Mouse (Mus musculus) heart, embryonic 11.5 days (tissue): ENCODE data around the gene Rcor2. TPM values are rescaled to one million over a fixed set of nuclear protein-coding genes. Genes with fewer than 3 reads are reported as not detected.

ENCODE experiments used
- ATAC-seq: fragments of 200-750 bp; cut with Nextera tagmentation; replicated peaks from 2 replicates; pipeline ENCODE4 v1.8.0; 2017; ENCODE audit warnings: moderate library complexity; ENCODE audit not compliant: insufficient number of reproducible peaks, low FRiP score, low TSS enrichment
- H3K27ac ChIP-seq: fragments of 300-500 bp; sonication (generic); 2 replicates; pipeline ENCODE4 v1.5.1; 2014; ENCODE audit warnings: mild to moderate bottlenecking, low read depth, low read length
- H3K27me3 ChIP-seq: fragments of 300-500 bp; sonication (generic); 2 replicates; pipeline ENCODE4 v1.6.1; 2014; ENCODE audit warnings: mild to moderate bottlenecking, low read length, mixed read lengths; ENCODE audit not compliant: control insufficient read depth, insufficient read depth
- H3K36me3 ChIP-seq: fragments of 300-500 bp; sonication (generic); 2 replicates; pipeline ENCODE4 v1.6.1; 2014; ENCODE audit warnings: mild to moderate bottlenecking, low read length, moderate library complexity, mixed read lengths; ENCODE audit not compliant: control insufficient read depth, insufficient read depth
- H3K4me1 ChIP-seq: fragments of 300-500 bp; sonication (generic); 2 replicates; pipeline ENCODE4 v1.6.1; 2014; ENCODE audit warnings: low read length; ENCODE audit not compliant: control insufficient read depth, insufficient read depth
- H3K4me2 ChIP-seq: fragments of 300-500 bp; sonication (generic); 2 replicates; pipeline ENCODE4 v1.6.1; 2014; ENCODE audit warnings: mild to moderate bottlenecking, moderate library complexity
- H3K4me3 ChIP-seq: fragments of 300-500 bp; sonication (generic); 2 replicates; pipeline ENCODE4 v1.5.1; 2014; ENCODE audit warnings: low read depth, low read length
- H3K9ac ChIP-seq: fragments of 300-500 bp; sonication (generic); 2 replicates; pipeline ENCODE4 v1.6.1; 2014; ENCODE audit warnings: mild to moderate bottlenecking, low read depth, low read length, moderate library complexity
- H3K9me3 ChIP-seq: fragments of 300-500 bp; sonication (generic); replicated peaks from 2 replicates; pipeline ENCODE4 v1.6.1; 2016; ENCODE audit warnings: low read length; ENCODE audit not compliant: control insufficient read depth
- WGBS: fragments of 180-500 bp; shearing (Covaris S2); extraction: QIAGEN DNeasy Blood & Tissue Kit; methylation state at CpG from one replicate; pipeline ENCODE4 v1.1.7; 2014; ENCODE audit not compliant: insufficient replicate concordance; 5-methylcytosine and 5-hydroxymethylcytosine counted together
- polyA plus RNA-seq: library from polyadenylated mRNA; unstranded; fragments of >200 nt; fragmentation: Nextera tagmentation; extraction: Ambion mirVana; gene quantifications from 2 replicates; pipeline ENCODE4 v1.2.1, GENCODE M21; 2014

Rcor2 gene
- polyA plus RNA-seq, 1 experiment from 2014 or later: 9.5 TPM

DNA sequence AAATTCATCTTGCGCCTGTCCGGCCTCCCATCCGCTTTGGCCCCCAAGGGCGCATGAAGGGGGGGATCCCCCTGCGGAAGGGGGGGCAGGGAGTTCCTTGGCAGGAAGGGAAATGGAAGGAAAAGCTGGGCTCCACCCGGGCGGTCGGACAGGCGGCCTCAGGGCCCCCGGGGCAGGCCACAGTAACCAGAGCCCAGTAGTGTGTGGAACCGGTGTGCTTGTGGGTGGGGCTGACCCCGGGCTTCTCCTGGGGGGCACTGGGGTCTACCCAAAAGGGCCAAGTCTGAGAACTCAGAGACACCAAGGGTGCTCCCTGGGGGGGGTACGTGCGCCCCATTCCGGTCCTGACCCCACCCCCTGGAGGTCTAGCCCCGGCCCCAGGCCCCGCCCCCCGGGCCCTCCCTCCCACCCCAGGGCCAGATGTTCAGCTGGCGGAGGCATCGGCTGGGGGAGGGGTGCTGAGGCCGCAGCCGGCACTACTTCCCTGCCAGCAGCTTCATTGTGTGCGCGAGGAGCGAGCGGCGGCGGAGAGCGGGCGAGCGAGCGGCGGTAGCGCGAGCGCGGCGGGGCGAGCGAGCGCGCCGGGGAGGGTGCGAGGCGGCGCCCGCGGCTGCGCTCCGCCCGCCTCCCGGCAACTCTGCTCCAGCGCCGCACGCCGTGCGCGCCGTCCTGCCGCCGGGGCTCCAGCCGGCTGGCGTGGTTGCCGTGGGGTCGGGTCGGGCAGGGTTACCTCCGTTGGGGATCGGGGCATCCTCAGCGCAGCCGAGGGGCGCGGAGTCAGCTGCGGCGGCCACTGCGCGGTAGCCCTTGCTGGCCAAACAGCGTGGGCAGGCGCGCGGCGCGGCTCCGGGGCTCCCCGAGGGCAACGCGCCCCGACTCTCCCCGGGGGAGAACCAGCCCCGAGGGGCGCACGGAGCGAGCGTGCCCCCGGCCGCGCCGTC, 926 bp downstream of the Rcor2 start:
- H3K4me2 ChIP-seq: peak overlapping the region; percentile 91
- H3K4me1 ChIP-seq: peaks cover 46% of the 10 kb centered on the region
- H3K27ac ChIP-seq: peak overlapping the region; percentile 92
- H3K27me3 ChIP-seq: no peaks in the 10 kb centered on the region
- peaks cover 19% of the 10 kb centered on the region for H3K36me3 ChIP-seq
- ATAC-seq: peak; percentile 57
- peak overlapping the region; percentile 82 for H3K4me3 ChIP-seq
- under 1% methylated on average over 43 of the region's 97 CpGs for WGBS
- peak overlapping the region; percentile 93 for H3K9ac ChIP-seq
- no peaks in the 10 kb centered on the region for H3K9me3 ChIP-seq

- Histone ChIP-seq H3K4me3 (peak overlapping the region; percentile 82), H3K9me3 (no peaks in the 10 kb centered on the region), H3K4me1 (peaks cover 46% of the 10 kb centered on the region), H3K36me3 (peaks cover 25% of the 10 kb centered on the region), H3K27ac (peak overlapping the region; percentile 92), H3K27me3 (no peaks in the 10 kb centered on the region), H3K9ac (peak overlapping the region; percentile 93), H3K4me2 (peak overlapping the region; percentile 91)
- no peak for ATAC-seq
- WGBS: 0% methylated on average over 30 of the region's 30 CpGs
These were observed 1.6 kb downstream of the Rcor2 start for GRCm38 (mm10) chr19:7268722-7269090.

DNA sequence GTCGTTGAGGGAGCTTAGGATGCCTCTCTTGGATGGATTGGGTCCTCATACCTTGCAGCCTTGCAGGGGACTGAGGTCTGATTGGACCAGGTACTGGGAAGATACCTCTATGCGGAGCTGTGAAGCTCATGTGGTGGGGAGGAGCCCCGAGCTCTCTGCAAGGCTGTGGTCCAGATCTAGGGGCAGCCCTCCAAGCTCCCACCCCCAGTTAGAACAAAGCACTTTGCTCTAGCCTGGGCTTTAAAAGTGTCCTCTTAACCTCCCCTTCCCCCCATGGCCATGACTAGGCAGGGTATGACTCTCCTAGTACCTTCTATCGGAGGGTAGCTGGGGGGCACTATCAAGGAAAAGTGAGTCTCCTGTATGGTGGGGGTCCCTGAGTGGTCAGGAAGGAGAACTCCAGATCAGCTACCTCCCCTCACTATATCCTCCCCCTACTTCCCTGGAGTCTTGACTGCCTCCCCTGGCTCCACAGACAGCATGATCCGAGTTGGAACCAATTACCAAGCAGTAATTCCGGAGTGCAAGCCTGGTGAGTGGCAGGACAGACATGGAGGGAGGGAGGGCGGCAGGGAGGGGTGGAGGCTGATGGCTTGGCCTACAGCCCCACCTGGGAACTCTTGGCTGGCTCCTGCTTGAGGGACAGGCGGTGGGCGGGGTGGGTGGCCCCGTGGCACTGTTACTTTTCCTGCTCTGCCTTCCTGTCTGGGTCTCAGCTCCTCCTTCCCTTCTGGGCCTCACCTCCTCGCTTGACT, 2.3 kb downstream of the Rcor2 start:
- ATAC-seq: no peak
- H3K27me3 ChIP-seq: no peaks in the 10 kb centered on the region
- peak overlapping the region; percentile 93 for H3K9ac ChIP-seq
- H3K36me3 ChIP-seq: peaks cover 29% of the 10 kb centered on the region
- peak overlapping the region; percentile 82 for H3K4me3 ChIP-seq
- H3K4me2 ChIP-seq: peak overlapping the region; percentile 91
- no peak overlapping the region for H3K27ac ChIP-seq
- WGBS: 11% methylated on average over 10 of the region's 11 CpGs
- H3K9me3 ChIP-seq: no peaks in the 10 kb centered on the region
- peaks cover 48% of the 10 kb centered on the region for H3K4me1 ChIP-seq

- H3K4me3 ChIP-seq: no peak overlapping the region
- no peaks in the 10 kb centered on the region for H3K9me3 ChIP-seq
- no peak for ATAC-seq
- H3K36me3 ChIP-seq: peaks cover 45% of the 10 kb centered on the region
- no peaks in the 10 kb centered on the region for H3K27me3 ChIP-seq
- no peak overlapping the region for H3K27ac ChIP-seq
- WGBS: 94% methylated on average over 4 of the region's 4 CpGs
- no peak overlapping the region for H3K9ac ChIP-seq
- peaks cover 24% of the 10 kb centered on the region for H3K4me1 ChIP-seq
- no peak overlapping the region for H3K4me2 ChIP-seq
These were observed 6.4 kb downstream of the Rcor2 start for GRCm38 (mm10) chr19:7273486-7273885.

GRCm38 (mm10) chr19:7274326-7274990, 7.3 kb downstream of the Rcor2 start:
- 85% methylated on average over 13 of the region's 13 CpGs for WGBS
- no peak overlapping the region for H3K4me3 ChIP-seq
- peaks cover 45% of the 10 kb centered on the region for H3K36me3 ChIP-seq
- H3K27me3 ChIP-seq: no peaks in the 10 kb centered on the region
- no peak overlapping the region for H3K4me2 ChIP-seq
- H3K9ac ChIP-seq: peak overlapping the region; percentile 34; the same call in 1 of the 2 replicates
- H3K9me3 ChIP-seq: no peaks in the 10 kb centered on the region
- peaks cover 19% of the 10 kb centered on the region for H3K4me1 ChIP-seq
- 0 out of 2 replicates have a peak overlapping the region, but pooled peaks have one; percentile 15 for H3K27ac ChIP-seq
- no peak for ATAC-seq

DNA sequence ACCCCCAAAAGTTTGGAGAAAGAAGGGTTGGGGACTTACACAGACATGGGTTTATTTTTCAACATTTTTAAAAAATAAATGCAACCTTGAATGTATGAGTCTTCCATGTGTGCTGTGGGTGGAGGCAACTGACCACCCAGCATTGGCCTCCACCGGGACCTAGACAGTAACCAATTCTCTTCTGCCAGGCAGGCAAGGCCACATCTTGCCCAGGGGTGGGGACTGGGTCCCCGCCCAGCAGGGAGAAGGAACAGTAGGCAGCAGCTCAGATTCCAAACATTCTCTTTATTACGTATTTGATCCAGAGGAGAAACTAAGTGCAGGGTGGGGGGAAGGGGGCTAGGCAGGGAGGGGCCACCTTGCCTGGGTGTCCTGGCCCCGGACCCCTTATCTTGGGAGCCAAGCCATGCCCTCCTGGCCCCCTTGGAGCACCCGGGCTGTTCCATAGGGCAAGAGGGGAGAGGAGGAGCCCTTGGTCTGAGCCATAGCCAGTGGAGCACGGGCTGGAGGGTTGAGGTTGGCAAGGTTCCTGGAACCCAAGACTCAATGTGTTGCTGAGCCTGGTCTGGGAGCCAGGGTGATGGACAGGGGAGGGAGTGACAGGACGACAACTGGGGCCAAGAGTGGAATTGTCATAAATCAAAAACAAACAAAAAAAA, 8.1 kb downstream of the Rcor2 start:
- Histone ChIP-seq H3K9me3 (no peaks in the 10 kb centered on the region), H3K4me1 (peaks cover 14% of the 10 kb centered on the region), H3K9ac (no peak overlapping the region), H3K27me3 (no peaks in the 10 kb centered on the region), H3K4me2 (no peak overlapping the region), H3K27ac (0 out of 2 replicates have a peak overlapping the region, but pooled peaks have one; percentile 3), H3K4me3 (no peak overlapping the region), H3K36me3 (peaks cover 45% of the 10 kb centered on the region)
- WGBS: 44% methylated on average over 7 of the region's 7 CpGs
- no peak for ATAC-seq

- no peak overlapping the region for H3K4me2 ChIP-seq
- H3K36me3 ChIP-seq: peaks cover 43% of the 10 kb centered on the region
- WGBS: 61% methylated on average over 7 of the region's 7 CpGs
- no peak for ATAC-seq
- no peaks in the 10 kb centered on the region for H3K27me3 ChIP-seq
- H3K4me3 ChIP-seq: no peak overlapping the region
- H3K4me1 ChIP-seq: peaks cover 14% of the 10 kb centered on the region
- no peak overlapping the region for H3K27ac ChIP-seq
- H3K9me3 ChIP-seq: no peaks in the 10 kb centered on the region
- 0 out of 2 replicates have a peak overlapping the region, but pooled peaks have one; percentile 30 for H3K9ac ChIP-seq
These were observed 9.0 kb downstream of the Rcor2 start for GRCm38 (mm10) chr19:7276053-7276659.
